Mouse (Mus musculus): ENCODE results near the gene Rapgef1. TPM values are rescaled to one million over a fixed set of nuclear protein-coding genes. Genes with fewer than 3 reads are reported as not detected.

Gene Rapgef1
- polyA plus RNA-seq, 1 experiment: 58.8 TPM

DNA sequence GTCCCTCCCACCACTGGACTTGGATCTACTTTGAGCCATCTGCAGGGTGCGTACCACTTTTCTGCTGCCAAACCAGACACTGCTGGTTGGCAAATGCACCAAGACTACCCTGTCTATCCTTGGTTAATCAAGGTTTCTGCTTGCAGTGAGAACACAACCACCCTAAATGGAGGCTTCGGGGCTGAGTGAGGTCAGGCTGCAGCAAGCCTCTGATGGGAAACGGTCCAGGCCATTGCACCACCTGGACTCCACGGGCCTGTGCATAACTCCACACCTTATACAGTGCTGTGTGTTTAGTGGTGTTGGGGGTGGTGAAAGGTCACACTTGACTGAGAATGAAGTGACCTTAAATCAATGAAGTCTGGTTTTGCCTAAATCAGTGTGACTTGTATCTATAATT, 47.6 kb downstream of the Rapgef1 start:
- Histone ChIP-seq H3K27me3 (ENCODE audit: control insufficient read depth, insufficient read depth, low read length) (no peaks in the 10 kb centered on the region), H3K27ac (ENCODE audit: control insufficient read depth, insufficient read depth, low read depth, low read length) (no peak overlapping the region), H3K4me3 (ENCODE audit: control insufficient read depth, low read depth, low read length) (no peak overlapping the region), H3K4me1 (ENCODE audit: control insufficient read depth, insufficient read depth, low read length) (no peaks in the 10 kb centered on the region; the same call in 1 of the 2 replicates), H3K36me3 (ENCODE audit: control insufficient read depth, insufficient read depth, low read length) (no peaks in the 10 kb centered on the region)
- TF ChIP-seq POLR2A (IDR thresholded peaks at IDR 0.05; ENCODE audit: control insufficient read depth, low read depth, low read length) (no peak), CTCF (IDR thresholded peaks at IDR 0.05; ENCODE audit: control insufficient read depth, insufficient read depth, insufficient replicate concordance, low read depth, low read length) (no peak)

DNA sequence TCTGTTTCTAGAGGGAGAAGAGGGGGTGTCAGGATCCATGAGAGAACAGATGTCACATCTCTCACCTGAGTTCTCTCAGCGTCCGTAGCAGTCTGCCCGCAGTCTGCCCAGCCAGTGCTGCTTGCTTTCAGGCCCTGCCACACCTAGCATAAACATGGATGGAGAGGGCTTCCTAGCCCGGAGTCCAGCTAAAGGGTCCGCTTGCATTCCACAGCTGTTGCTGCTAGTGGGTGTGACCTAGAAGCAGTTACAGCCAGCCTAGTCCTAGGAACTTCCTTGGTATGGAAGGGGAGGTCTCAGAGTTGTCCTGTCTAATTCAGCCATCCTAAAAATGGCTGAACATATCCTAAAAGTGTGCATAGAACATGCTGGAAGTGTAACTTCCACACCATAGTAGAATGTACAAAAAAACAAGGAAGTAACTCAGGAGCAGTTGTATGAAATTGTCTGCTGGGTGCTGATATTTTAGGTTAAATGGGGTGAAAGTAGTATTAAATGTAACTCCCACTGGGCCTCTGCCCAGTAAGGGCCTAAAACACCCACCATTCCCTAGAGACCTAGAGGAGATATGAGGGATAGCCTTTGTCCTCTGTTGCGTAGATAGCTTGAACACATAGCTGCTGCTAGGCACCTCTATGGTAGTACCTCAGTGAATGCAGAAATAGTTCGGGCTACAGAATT, 48.6 kb downstream of the Rapgef1 start:
- Histone ChIP-seq H3K36me3 (ENCODE audit: control insufficient read depth, insufficient read depth, low read length) (no peaks in the 10 kb centered on the region), H3K27ac (ENCODE audit: control insufficient read depth, insufficient read depth, low read depth, low read length) (no peak overlapping the region), H3K4me1 (ENCODE audit: control insufficient read depth, insufficient read depth, low read length) (no peaks in the 10 kb centered on the region; the same call in 1 of the 2 replicates), H3K4me3 (ENCODE audit: control insufficient read depth, low read depth, low read length) (no peak overlapping the region), H3K27me3 (ENCODE audit: control insufficient read depth, insufficient read depth, low read length) (no peaks in the 10 kb centered on the region)
- TF ChIP-seq CTCF (IDR thresholded peaks at IDR 0.05; ENCODE audit: control insufficient read depth, insufficient read depth, insufficient replicate concordance, low read depth, low read length) (no peak), POLR2A (IDR thresholded peaks at IDR 0.05; ENCODE audit: control insufficient read depth, low read depth, low read length) (no peak)

DNA sequence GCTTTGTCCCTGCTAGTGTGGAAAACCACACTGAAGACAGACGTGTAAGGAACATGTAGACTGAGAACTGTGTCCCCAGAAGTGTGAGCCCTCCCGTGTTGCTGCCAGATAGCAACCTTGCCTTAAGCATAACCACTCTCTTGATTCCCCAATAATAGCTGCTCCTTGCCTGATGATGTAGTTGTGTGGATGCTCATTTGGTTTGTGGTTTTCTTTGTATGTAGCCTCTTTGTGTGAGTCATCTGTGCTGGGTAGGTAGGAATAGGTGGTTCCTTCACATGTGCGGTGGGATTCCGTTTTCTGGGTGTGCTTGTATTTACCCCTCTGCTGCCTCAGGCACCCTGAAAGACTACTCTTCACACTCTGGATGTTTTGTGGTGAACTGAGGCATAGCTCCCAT, 49.4 kb downstream of the Rapgef1 start:
- TF ChIP-seq POLR2A (IDR thresholded peaks at IDR 0.05; ENCODE audit: control insufficient read depth, low read depth, low read length): no peak
- no peak for TF ChIP-seq CTCF (IDR thresholded peaks at IDR 0.05; ENCODE audit: control insufficient read depth, insufficient read depth, insufficient replicate concordance, low read depth, low read length)
- no peaks in the 10 kb centered on the region for H3K4me1 ChIP-seq (ENCODE audit: control insufficient read depth, insufficient read depth, low read length)
- no peak overlapping the region for H3K27ac ChIP-seq (ENCODE audit: control insufficient read depth, insufficient read depth, low read depth, low read length)

DNA sequence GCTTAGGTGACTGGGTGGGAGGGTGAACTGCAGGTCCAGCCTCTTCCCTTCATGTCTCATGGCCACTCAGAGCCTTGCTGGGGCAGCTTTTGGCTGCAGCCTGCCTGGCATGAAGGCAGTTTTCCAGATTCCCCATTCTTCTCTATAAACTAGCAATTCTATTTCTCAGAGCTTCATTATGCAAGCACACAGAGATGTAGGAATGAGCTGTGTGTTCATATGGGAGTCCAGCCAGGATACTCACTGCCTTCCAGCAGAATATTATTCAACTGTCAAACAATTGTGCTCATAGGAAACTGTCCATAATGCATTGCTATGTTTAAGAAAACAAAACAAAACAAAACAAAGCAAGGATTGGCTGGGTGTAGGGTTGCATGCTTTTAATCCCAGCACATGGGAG, 50.2 kb downstream of the Rapgef1 start:
- Histone ChIP-seq H3K36me3 (ENCODE audit: control insufficient read depth, insufficient read depth, low read length) (no peaks in the 10 kb centered on the region), H3K27ac (ENCODE audit: control insufficient read depth, insufficient read depth, low read depth, low read length) (no peak overlapping the region), H3K4me1 (ENCODE audit: control insufficient read depth, insufficient read depth, low read length) (no peaks in the 10 kb centered on the region), H3K27me3 (ENCODE audit: control insufficient read depth, insufficient read depth, low read length) (no peaks in the 10 kb centered on the region), H3K4me3 (ENCODE audit: control insufficient read depth, low read depth, low read length) (no peak overlapping the region)
- TF ChIP-seq CTCF (IDR thresholded peaks at IDR 0.05; ENCODE audit: control insufficient read depth, insufficient read depth, insufficient replicate concordance, low read depth, low read length): no peak
- no peak for TF ChIP-seq POLR2A (IDR thresholded peaks at IDR 0.05; ENCODE audit: control insufficient read depth, low read depth, low read length)

More for the DNA sequence above, 49.4 kb downstream of the Rapgef1 start:
- Histone ChIP-seq H3K4me3 (ENCODE audit: control insufficient read depth, low read depth, low read length) (no peak overlapping the region), H3K36me3 (ENCODE audit: control insufficient read depth, insufficient read depth, low read length) (no peaks in the 10 kb centered on the region), H3K27me3 (ENCODE audit: control insufficient read depth, insufficient read depth, low read length) (no peaks in the 10 kb centered on the region)

DNA sequence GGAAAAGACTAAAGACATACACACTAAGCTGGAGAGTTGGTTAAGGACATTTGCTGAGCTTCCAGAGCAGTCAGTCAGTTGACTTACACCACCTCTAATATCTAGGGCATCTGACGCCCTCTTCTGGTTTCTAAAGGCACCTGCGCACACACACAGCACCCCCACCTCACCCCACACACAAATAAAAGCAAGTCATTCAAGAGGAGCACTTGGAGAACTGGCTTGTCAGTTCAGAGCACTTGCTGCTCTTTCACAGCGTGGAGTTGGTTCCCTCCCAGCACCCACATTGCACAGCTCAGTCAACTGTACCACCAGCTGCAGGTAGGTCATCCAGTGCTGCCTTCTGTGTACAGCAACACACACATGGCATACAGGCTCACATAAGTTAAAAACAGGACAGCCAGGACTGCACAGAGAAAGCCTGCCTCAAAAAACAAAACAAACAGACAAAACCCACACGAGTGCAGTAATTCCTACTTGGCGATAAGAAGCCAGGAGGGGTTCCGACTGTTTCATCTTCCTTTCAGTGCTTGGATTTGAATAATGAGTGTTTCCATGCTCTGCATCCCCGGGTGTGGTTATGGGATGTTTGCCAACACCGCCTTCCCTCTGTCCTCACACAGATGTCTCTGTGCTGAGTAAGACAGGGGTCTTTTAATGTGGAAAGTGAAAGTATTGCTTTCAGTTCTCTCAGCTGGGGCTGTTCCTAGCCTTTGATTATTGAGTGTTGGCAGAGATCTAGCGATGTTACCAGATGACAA, 50.9 kb downstream of the Rapgef1 start:
- Histone ChIP-seq H3K27ac (ENCODE audit: control insufficient read depth, insufficient read depth, low read depth, low read length) (no peak overlapping the region), H3K4me3 (ENCODE audit: control insufficient read depth, low read depth, low read length) (no peak overlapping the region), H3K36me3 (ENCODE audit: control insufficient read depth, insufficient read depth, low read length) (no peaks in the 10 kb centered on the region), H3K4me1 (ENCODE audit: control insufficient read depth, insufficient read depth, low read length) (no peaks in the 10 kb centered on the region), H3K27me3 (ENCODE audit: control insufficient read depth, insufficient read depth, low read length) (no peaks in the 10 kb centered on the region)
- TF ChIP-seq CTCF (IDR thresholded peaks at IDR 0.05; ENCODE audit: control insufficient read depth, insufficient read depth, insufficient replicate concordance, low read depth, low read length) (no peak), POLR2A (IDR thresholded peaks at IDR 0.05; ENCODE audit: control insufficient read depth, low read depth, low read length) (no peak)

DNA sequence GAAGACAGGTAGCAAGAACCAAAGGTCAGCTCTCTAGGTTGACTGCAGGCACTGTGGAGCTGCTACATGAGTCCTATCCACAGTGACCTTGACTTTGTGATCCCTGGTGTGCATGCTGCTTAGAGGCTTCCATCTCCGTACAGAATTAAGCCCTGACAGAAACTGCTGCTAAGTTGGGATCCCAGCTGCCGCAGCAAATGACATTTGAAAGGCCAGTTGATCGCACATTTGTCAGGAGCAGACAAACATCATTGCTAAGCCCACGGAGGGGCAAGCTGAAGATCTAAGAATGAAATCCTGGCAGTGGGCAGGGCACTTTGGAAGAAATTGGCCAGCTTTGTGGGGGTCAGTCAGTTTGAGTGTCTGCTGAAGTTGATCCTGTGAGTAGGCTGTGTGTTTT, 51.9 kb downstream of the Rapgef1 start:
- Histone ChIP-seq H3K4me3 (ENCODE audit: control insufficient read depth, low read depth, low read length) (no peak overlapping the region), H3K4me1 (ENCODE audit: control insufficient read depth, insufficient read depth, low read length) (no peaks in the 10 kb centered on the region), H3K27me3 (ENCODE audit: control insufficient read depth, insufficient read depth, low read length) (no peaks in the 10 kb centered on the region), H3K36me3 (ENCODE audit: control insufficient read depth, insufficient read depth, low read length) (no peaks in the 10 kb centered on the region), H3K27ac (ENCODE audit: control insufficient read depth, insufficient read depth, low read depth, low read length) (no peak overlapping the region)
- TF ChIP-seq CTCF (IDR thresholded peaks at IDR 0.05; ENCODE audit: control insufficient read depth, insufficient read depth, insufficient replicate concordance, low read depth, low read length) (no peak), POLR2A (IDR thresholded peaks at IDR 0.05; ENCODE audit: control insufficient read depth, low read depth, low read length) (no peak)

DNA sequence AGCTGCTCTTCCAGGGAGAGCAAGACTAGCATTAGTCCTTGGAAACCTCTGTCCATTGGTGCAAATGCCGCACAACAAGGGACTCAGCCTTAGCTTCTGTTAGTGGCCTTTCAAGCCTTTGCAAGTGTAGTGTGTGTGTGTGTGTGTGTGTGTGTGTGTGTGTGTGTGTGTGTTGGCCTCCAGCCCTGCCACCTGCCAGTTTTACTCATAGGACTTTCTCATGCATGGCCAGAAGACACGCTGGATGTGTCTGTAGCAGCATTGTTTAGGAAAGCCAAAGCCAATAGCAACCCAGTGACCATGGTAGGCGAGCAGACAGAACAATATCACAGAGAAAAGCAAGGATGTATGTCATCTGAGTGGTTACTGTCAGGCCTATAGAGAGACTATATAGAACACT, 52.3 kb downstream of the Rapgef1 start:
- no peaks in the 10 kb centered on the region for H3K27me3 ChIP-seq (ENCODE audit: control insufficient read depth, insufficient read depth, low read length)
- no peaks in the 10 kb centered on the region for H3K36me3 ChIP-seq (ENCODE audit: control insufficient read depth, insufficient read depth, low read length)
- TF ChIP-seq CTCF (IDR thresholded peaks at IDR 0.05; ENCODE audit: control insufficient read depth, insufficient read depth, insufficient replicate concordance, low read depth, low read length): no peak
- TF ChIP-seq POLR2A (IDR thresholded peaks at IDR 0.05; ENCODE audit: control insufficient read depth, low read depth, low read length): no peak
- no peaks in the 10 kb centered on the region for H3K4me1 ChIP-seq (ENCODE audit: control insufficient read depth, insufficient read depth, low read length)
- no peak overlapping the region for H3K4me3 ChIP-seq (ENCODE audit: control insufficient read depth, low read depth, low read length)
- H3K27ac ChIP-seq (ENCODE audit: control insufficient read depth, insufficient read depth, low read depth, low read length): no peak overlapping the region
